Mouse (Mus musculus) gastrocnemius, adult 8-10 months (tissue): Measurements from ENCODE around the gene Map6. TPM values are rescaled to one million over a fixed set of nuclear protein-coding genes. Genes with fewer than 3 reads are reported as not detected.
A peak's percentile ranks its signal among the peaks of the same experiment; 100 is the strongest.

Experiments used
- DNase-seq, 2 experiments: peaks; one replicate each; pipeline ENCODE4 v3.0.0; 2022; ENCODE audit warnings: low spot score in 2 of 2
- total RNA-seq, 4 experiments: library from RNA; stranded (reverse); gene quantifications; 2 replicates each; pipeline ENCODE4 v1.2.4; 2022

Map6 gene
- total RNA-seq, 4 experiments from 2014 or later = 1.5 to 2.8 (median 2.1) TPM

DNA sequence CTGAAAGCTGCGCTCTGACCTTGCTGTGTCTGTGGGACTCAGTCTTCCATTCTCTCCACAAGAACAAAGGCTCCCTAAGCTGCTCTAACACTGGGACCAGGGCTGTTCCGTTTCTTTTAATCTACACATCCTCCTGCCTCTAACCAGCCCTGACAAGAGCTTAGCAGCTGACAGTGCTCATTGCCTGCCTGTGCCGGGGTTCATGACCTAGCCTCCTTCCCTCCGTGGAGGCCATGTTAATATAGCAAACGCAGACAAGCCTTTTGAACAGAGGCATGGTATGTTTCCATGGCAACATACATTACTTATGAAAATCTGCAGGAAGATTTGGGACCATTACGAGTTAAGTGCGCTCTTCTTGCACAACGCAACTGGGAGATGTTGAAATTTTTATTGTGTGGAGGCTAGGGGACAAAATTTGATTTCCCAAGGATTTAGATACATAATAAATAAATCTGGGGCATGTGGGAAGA lies 45.5 kb downstream of the Map6 start:
- no peak for DNase-seq

- DNase-seq = no peak
These were observed 46.0 kb downstream of the Map6 start for GRCm38 (mm10) chr7:99313253-99313652.

- DNase-seq = no peak
These were observed 47.3 kb downstream of the Map6 start for GRCm38 (mm10) chr7:99314565-99314964.

GRCm38 (mm10) chr7:99316207-99316606 lies 49.0 kb downstream of the Map6 start:
- no peak for DNase-seq

GRCm38 (mm10) chr7:99317475-99317874 lies 50.2 kb downstream of the Map6 start:
- no peak for DNase-seq

GRCm38 (mm10) chr7:99320524-99320923 lies 53.3 kb downstream of the Map6 start:
- DNase-seq = no peak

DNA sequence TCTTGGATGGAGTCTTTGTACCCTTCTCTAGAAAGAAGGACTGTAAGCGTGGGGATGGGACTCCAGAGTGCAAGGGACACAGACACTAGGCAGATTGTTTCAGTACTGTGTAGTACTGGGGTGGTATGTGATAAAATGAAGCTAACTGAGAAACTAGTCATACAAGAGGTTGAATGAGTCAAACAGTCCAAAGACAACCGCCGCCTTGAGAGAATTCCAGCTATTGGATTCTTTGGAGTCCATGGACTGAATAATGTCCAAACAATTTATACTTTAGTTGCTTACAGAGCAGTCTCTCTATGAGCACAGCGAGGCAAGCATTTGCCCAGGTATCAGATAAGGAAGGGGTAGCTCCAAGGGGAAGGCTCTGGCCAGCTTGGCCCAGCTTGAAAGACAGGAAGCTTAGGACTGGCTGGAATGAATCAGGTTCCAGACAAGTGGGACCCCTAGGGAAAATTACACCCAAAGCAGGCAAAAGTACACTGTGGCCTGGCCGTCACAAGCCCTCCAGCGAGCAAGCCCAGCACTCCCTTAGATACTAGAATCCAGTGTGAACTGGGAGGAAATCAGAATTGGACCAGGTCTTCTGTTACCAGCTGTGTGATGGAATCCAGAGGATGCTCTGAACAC lies 55.6 kb downstream of the Map6 start:
- no peak for DNase-seq

- no peak for DNase-seq
These were observed 56.1 kb downstream of the Map6 start for GRCm38 (mm10) chr7:99323321-99323700.

DNA sequence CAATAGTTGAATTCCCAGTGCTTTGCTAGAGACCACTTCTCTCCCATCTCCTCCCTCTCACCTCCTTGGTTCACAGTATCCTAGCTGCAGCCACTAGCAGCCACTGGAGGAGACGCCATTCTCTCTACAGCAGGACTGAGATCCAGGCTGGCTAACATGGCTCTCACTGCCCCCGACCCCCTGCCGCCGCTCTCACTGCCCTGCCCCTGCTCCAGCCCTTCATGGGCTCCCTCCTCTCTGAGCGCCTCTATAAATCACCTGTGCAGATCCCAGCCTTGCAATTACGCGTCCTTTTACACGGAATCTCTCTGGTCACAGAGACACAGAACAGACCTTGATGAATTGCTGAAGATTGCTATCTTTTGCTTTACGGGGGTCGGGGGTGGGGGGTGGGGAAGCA lies 57.6 kb downstream of the Map6 start:
- DNase-seq = no peak

GRCm38 (mm10) chr7:99326128-99326527 lies 58.9 kb downstream of the Map6 start:
- no peak for DNase-seq

DNA sequence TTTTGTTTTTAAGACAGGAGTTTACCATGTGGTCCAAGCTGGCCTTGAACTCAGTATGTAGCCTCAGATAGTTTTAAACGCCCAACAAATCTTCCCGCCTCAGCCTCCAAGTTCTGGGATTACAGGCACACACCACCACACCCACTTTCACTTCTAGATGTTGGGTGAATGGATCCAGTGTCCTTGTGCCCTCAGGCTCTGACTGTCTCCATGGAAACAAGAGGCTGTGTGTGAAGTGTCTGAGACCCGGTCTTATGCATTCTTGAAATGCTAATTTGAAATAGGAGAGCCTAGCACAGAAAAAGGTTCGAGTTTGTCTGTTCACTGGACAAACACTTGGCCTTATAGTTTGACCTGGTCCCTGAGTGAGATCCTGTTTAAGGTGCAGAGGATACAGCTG lies 61.6 kb downstream of the Map6 start:
- no peak for DNase-seq

DNA sequence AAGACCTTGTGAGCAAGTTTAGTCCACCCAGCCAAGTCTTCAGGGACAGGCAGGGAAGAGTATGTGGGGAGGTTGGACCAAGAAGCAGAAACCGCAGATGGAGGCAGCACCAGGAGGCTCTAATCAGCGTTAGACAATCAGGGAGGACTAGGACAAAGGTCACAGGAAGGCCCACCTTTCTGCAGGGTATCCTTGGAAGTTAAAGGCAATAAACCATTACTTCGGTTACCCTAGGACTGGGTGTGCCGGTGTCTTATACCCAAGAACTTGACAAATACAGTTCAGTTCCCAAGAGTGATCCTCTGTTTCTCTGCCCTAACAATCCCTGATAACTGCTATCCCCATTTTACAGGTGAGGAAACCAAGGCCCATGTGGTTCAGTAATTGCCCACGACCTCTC lies 62.8 kb downstream of the Map6 start:
- DNase-seq = no peak

GRCm38 (mm10) chr7:99332774-99333480 lies 65.7 kb downstream of the Map6 start:
- peak; percentile 77 to 78 for DNase-seq

DNA sequence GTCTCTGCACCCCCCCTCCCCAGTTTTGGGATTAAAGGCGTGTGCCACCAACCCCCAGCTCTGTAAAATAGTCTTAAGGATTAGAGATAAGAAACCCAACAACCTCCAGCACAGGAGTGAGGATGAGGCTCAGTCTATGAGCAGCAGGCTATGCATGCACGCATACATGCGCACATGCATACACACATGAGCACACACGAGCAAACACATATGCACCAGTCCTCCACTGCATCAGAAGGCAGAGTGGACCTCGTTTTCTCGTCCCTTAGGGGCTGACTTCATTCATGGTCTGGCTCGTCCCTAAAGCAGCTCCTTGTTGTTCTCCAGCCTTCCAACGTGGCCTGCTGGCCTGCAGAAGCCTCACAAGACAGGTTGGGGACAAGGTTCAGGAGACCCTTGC lies 73.5 kb downstream of the Map6 start:
- no peak for DNase-seq

GRCm38 (mm10) chr7:99343577-99343976 lies 76.3 kb downstream of the Map6 start:
- no peak for DNase-seq

GRCm38 (mm10) chr7:99347268-99347667 lies 80.0 kb downstream of the Map6 start:
- DNase-seq = no peak

GRCm38 (mm10) chr7:99348883-99349282 lies 81.6 kb downstream of the Map6 start:
- no peak for DNase-seq

DNA sequence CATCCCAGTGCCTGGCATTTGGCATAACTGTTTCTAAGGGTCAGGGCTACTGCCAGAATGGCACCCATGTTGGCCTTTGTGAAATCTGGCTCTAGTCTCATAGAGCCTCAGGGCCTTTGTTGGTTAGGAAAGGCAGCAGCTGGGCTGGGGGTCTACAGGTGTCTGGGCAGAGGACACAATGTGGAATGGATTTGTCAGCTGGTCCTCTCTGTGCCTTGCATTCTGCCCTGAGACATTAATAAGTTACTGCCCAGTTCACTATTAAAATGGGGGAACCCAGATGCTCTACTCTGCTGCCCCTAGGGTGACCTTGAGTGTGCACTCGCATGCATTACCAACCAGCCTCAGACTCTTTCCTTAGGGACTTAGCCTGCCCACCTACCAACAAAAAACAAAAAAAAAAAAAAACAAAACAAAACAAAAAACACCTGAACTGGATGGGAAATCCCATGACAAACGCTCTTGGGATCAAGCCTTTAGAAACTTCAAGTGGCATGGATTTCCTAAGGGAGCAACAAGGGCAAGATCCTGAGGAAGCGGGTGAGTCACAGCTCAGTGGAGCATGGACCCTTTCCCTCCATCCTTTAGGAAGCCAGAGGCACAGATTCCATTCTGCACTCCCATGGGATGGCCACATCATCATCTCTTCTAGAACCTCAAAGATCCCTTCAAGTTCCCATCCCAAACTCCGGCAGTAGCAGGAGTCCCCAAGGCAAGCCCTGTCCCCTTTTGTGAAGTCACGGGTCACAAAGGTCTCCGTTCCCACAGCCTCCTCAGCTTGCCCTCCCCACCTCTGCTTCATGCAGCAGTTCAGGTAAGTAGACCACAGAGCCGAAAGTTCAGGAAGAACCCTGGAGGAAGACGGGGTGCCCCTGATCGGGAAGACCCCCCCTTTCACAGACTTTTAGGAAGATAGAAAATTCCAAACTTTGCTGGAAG lies 82.8 kb downstream of the Map6 start:
- DNase-seq = no peak

GRCm38 (mm10) chr7:99351104-99351801 lies 84.0 kb downstream of the Map6 start:
- DNase-seq = peak in 1 of 2 experiments; percentile 29

- no peak for DNase-seq
These were observed 84.7 kb downstream of the Map6 start for GRCm38 (mm10) chr7:99351802-99352517.
